Comparison of ENCODE assay signal across 19 mouse cellular contexts in the genomic region with DNA sequence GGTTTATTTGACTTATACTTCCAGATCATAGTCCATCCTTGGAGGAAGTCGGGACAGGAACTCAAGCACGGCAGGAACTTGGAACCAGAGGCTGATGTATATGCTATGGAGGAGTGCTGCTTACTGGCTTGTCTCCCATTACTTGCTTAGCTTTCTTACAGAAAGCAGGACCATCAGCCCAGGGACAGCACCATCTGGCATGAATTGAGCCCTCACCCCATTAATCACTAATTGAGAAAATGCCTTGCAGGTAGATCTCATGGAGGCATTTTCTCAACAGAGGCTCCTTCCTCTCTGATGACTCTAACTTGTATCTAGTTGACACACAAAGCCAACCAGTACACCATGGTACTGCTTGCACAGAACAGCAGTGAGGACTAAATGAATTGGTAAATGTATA. TPM values are rescaled to one million over a fixed set of nuclear protein-coding genes. Genes with fewer than 3 reads are reported as not detected.
"Had no signal": no experiment of that assay in that cellular context is flagged by ENCODE, and none has a peak within 500 bp of the region (broad histone marks: within the 10 kb centered on the region; RNA-seq: fewer than 3 reads in every experiment).

No protein-coding gene starts in this region.

- ATAC-seq: midbrain, embryonic 13.5 days had no signal

- H3K9me3 ChIP-seq: megakaryocyte, embryonic 14.5 days; midbrain, embryonic 13.5 days; midbrain, embryonic 15.5 days; neural tube, embryonic 12.5 days; stomach, embryonic 15.5 days had no signal

- H3K27me3 ChIP-seq: megakaryocyte, embryonic 14.5 days; midbrain, embryonic 13.5 days; midbrain, embryonic 15.5 days; neural tube, embryonic 12.5 days; stomach, embryonic 15.5 days had no signal

- H3K4me1 ChIP-seq: megakaryocyte, embryonic 14.5 days; midbrain, embryonic 13.5 days; midbrain, embryonic 15.5 days; neural tube, embryonic 12.5 days; stomach, embryonic 15.5 days had no signal

- H3K4me2 ChIP-seq: lung, embryonic 14.5 days; midbrain, embryonic 11.5 days; midbrain, embryonic 13.5 days; midbrain, embryonic 15.5 days; neural tube, embryonic 12.5 days; stomach, embryonic 15.5 days had no signal

- H3K4me3 ChIP-seq: megakaryocyte, embryonic 14.5 days; midbrain, embryonic 13.5 days; midbrain, embryonic 15.5 days; neural tube, embryonic 12.5 days; stomach, embryonic 15.5 days had no signal

- DNase-seq: lung, adult 18-20 months; lung, embryonic 14.5 days; lung, postnatal 10 days; lung, postnatal 36 days; right cerebral cortex, postnatal 14 days; thymus, adult 2 months; thymus, postnatal 25 days; thymus, postnatal 4 days had no signal

- H3K9ac ChIP-seq: lung, embryonic 14.5 days; midbrain, embryonic 13.5 days; midbrain, embryonic 15.5 days; neural tube, embryonic 12.5 days; stomach, embryonic 15.5 days had no signal

- H3K27ac ChIP-seq: macrophage; midbrain, embryonic 13.5 days; midbrain, embryonic 15.5 days; neural tube, embryonic 12.5 days; stomach, embryonic 15.5 days; stomach, postnatal 0 days had no signal

- H3K36me3 ChIP-seq: midbrain, embryonic 13.5 days; midbrain, embryonic 15.5 days; neural tube, embryonic 12.5 days; stomach, embryonic 15.5 days had no signal

RNA-seq across cellular contexts. Expression of a gene that starts 34.6 kb away (rescaled TPM):
- total RNA-seq: megakaryocyte progenitor cell, adult 5-6 weeks; monocyte, adult 5-6 weeks; neutrophil, adult 5-6 weeks had no signal
- polyA plus RNA-seq: macrophage had no signal
